Mouse (Mus musculus) intestine, embryonic 16.5 days (tissue): ENCODE data around the gene AI464131. TPM values are rescaled to one million over a fixed set of nuclear protein-coding genes. Genes with fewer than 3 reads are reported as not detected.
"Not testable (repeated sequence)": the region's sequence is repeated elsewhere in the genome, so short reads cannot be mapped to it uniquely, and the experiment has no call there.

Source experiments
- ATAC-seq: fragments of 200-750 bp; cut with Nextera tagmentation; 2 replicates; pipeline ENCODE4 v1.8.0; 2017; ENCODE audit warnings: moderate TSS enrichment, moderate library complexity
- H3K27ac ChIP-seq: fragments of 300-500 bp; sonication (generic); 2 replicates; pipeline ENCODE4 v1.5.1; 2014; ENCODE audit warnings: mild to moderate bottlenecking, low read length
- H3K27me3 ChIP-seq: fragments of 300-500 bp; sonication (generic); replicated peaks from 2 replicates; pipeline ENCODE4 v1.6.1; 2014; ENCODE audit warnings: low read length, control low read depth, mixed read lengths; ENCODE audit not compliant: control insufficient read depth, insufficient read depth
- H3K36me3 ChIP-seq: fragments of 300-500 bp; sonication (generic); 2 replicates; pipeline ENCODE4 v1.6.1; 2014; ENCODE audit warnings: low read length, control low read depth; ENCODE audit not compliant: control insufficient read depth, insufficient read depth
- H3K4me1 ChIP-seq: fragments of 300-500 bp; sonication (generic); 2 replicates; pipeline ENCODE4 v1.6.1; 2014; ENCODE audit warnings: low read length, control low read depth, mixed read lengths; ENCODE audit not compliant: control insufficient read depth, insufficient read depth
- H3K4me2 ChIP-seq: fragments of 300-500 bp; sonication (generic); 2 replicates; pipeline ENCODE4 v1.6.1; 2014; ENCODE audit warnings: low read depth, low read length, control low read depth
- H3K4me3 ChIP-seq: fragments of 300-500 bp; sonication (generic); 2 replicates; pipeline ENCODE4 v1.5.1; 2014; ENCODE audit warnings: mild to moderate bottlenecking, low read length
- H3K9ac ChIP-seq: fragments of 300-500 bp; sonication (generic); 2 replicates; pipeline ENCODE4 v1.6.1; 2014; ENCODE audit warnings: low read depth, low read length
- H3K9me3 ChIP-seq: fragments of 300-500 bp; sonication (generic); 2 replicates; pipeline ENCODE4 v1.6.1; 2016; ENCODE audit warnings: low read length, control low read depth; ENCODE audit not compliant: control insufficient read depth
- WGBS: fragments of 180-500 bp; shearing (Covaris S2); extraction: QIAGEN DNeasy Blood & Tissue Kit; methylation state at CpG from one replicate; pipeline ENCODE4 v1.1.7; 2014; 5-methylcytosine and 5-hydroxymethylcytosine counted together
- polyA plus RNA-seq: library from polyadenylated mRNA; unstranded; fragments of >200 nt; fragmentation: Nextera tagmentation; extraction: Ambion mirVana; gene quantifications from 2 replicates; pipeline ENCODE4 v1.2.1, GENCODE M21; 2015

AI464131 gene
- polyA plus RNA-seq, 1 experiment from 2014 or later, result 12.7 TPM

- H3K9ac ChIP-seq, result no peak overlapping the region
- WGBS, result 54% methylated on average over 17 of the region's 17 CpGs
- no peaks in the 10 kb centered on the region for H3K9me3 ChIP-seq
- no peaks in the 10 kb centered on the region for H3K36me3 ChIP-seq
- no peak overlapping the region for H3K27ac ChIP-seq
- ATAC-seq, result no peak
- no peak overlapping the region for H3K4me2 ChIP-seq
- no peak overlapping the region for H3K4me3 ChIP-seq
- H3K4me1 ChIP-seq, result peaks cover under 1% of the 10 kb centered on the region; the same call in 1 of the 2 replicates
- no peaks in the 10 kb centered on the region for H3K27me3 ChIP-seq
Measured at GRCm38 (mm10) chr4:41468396-41469080, 34.3 kb downstream of the AI464131 start.

GRCm38 (mm10) chr4:41465287-41465665 is 37.6 kb downstream of the AI464131 start:
- no peaks in the 10 kb centered on the region for H3K36me3 ChIP-seq
- H3K27ac ChIP-seq, result peak overlapping the region; percentile 66
- H3K9me3 ChIP-seq, result no peaks in the 10 kb centered on the region
- peaks cover 3% of the 10 kb centered on the region; the same call in 1 of the 2 replicates for H3K4me1 ChIP-seq
- ATAC-seq, result no peak; the same call in 1 of the 2 replicates
- 4% methylated on average over 17 of the region's 17 CpGs for WGBS
- H3K9ac ChIP-seq, result peak overlapping the region; percentile 86
- H3K4me2 ChIP-seq, result peak overlapping the region; percentile 46
- no peaks in the 10 kb centered on the region for H3K27me3 ChIP-seq
- H3K4me3 ChIP-seq, result peak overlapping the region; percentile 80

DNA sequence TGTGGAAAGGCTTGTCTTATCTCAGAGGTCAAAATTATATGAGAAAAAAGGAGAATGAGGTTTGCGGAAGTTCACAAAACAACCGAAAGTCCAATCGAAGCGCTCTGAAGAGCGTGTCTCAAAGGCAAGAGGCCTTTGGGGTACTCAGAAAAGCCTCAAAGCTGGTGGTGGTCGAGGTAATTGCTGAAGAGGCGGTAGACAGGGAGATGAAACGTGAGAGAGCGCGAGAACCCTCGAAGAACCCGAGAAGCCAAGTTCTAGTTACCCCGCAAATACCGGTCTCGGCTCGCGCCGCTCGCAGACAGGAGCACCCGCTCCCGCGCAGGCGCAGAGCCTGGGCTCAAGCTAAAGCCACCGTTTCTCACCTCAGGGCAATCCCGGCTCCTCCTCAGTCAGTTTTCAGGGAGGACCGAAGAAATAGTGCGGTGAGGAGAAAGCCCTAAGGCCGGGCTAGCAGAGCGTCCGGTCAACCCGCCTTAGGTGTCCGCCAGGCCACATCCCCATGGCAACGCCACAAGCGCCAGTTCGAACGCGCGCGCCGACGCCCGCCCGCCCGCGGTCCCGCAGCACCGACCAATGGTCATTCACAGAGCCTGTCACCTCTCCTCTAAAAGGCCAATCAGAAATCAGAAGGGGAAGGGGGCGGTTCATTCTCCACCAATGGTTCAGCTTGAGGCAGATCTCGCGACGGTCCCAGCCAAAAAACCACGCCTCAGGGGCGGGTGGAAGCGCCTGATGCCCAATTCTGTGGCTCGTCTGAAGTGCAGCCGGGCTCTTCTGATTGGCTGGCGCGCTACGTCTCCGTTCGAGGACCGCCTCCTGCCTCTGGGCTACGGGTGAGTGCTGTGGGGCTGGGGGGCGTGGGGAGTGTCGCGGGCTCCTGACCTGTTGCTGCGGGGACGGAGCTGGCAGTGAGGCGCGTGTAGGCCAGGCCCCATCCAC is 38.3 kb downstream of the AI464131 start, which contains the start of the genes Kif24 and Nudt2:
Gene Kif24, minus strand, starts transcription at position 543 of the 942 bp plus-strand sequence.
Gene Nudt2, plus strand, starts transcription at position 807 of the 942 bp plus-strand sequence.
- no peaks in the 10 kb centered on the region for H3K9me3 ChIP-seq
- peak within 1 kb of the TSS; percentile 80 for H3K4me3 ChIP-seq
- WGBS, result under 1% methylated on average over 70 of the region's 70 CpGs
- ATAC-seq, result peak; percentile 99
- no peaks in the 10 kb centered on the region for H3K27me3 ChIP-seq
- peak within 1 kb of the TSS; percentile 77 for H3K27ac ChIP-seq
- peak within 1 kb of the TSS; percentile 58 for H3K4me2 ChIP-seq
- H3K36me3 ChIP-seq, result no peaks in the 10 kb centered on the region
- H3K9ac ChIP-seq, result peak within 1 kb of the TSS; percentile 86
- peaks cover 3% of the 10 kb centered on the region; the same call in 1 of the 2 replicates for H3K4me1 ChIP-seq

DNA sequence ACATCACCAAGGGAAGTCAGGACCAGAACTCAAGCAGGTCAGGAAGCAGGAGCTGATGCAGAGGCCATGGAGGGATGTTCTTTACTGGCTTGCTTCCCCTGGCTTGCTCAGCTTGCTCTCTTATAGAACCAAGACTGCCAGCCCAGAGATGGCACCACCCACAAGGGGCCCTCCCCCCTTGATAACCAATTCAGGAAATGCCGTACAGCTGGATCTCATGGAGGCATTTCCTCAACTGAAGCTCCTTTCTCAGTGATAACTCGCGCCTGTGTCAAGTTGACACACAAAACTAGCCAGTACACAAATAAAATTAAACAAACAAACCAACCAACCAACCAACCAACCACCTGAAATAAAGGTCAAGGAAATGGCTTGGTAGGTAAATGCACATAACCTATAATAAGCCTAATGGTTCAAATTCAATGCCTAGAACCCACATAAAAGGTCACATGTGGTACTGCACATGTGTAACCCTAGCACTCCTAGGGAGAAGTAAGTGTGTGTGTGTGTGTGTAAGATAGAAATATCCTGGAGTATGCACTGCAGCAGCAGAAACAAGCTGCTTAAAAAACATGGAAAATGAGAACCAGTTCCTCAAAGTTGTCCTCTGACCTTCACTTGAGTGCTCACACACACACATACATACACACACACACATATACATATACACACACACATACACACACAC is 39.7 kb downstream of the AI464131 start:
- not testable (repeated sequence) for H3K27ac ChIP-seq, ATAC-seq, H3K27me3 ChIP-seq, H3K9me3 ChIP-seq, H3K4me1 ChIP-seq, H3K36me3 ChIP-seq
- H3K4me2 ChIP-seq, result peak overlapping the region; percentile 58
- 57% methylated on average over 3 of the region's 3 CpGs for WGBS
- peak overlapping the region; percentile 80 for H3K4me3 ChIP-seq
- H3K9ac ChIP-seq, result 0 out of 2 replicates have a peak overlapping the region, but pooled peaks have one; percentile 71

- Histone ChIP-seq H3K27me3 (no peaks in the 10 kb centered on the region), H3K4me2 (no peak overlapping the region), H3K9me3 (no peaks in the 10 kb centered on the region), H3K36me3 (no peaks in the 10 kb centered on the region), H3K4me1 (peaks cover 3% of the 10 kb centered on the region; the same call in 1 of the 2 replicates), H3K9ac (no peak overlapping the region), H3K4me3 (no peak overlapping the region), H3K27ac (no peak overlapping the region)
- WGBS, result 91% methylated on average over 1 of the region's 1 CpGs
- ATAC-seq, result no peak
Measured at GRCm38 (mm10) chr4:41460690-41461089, 42.2 kb downstream of the AI464131 start.

DNA sequence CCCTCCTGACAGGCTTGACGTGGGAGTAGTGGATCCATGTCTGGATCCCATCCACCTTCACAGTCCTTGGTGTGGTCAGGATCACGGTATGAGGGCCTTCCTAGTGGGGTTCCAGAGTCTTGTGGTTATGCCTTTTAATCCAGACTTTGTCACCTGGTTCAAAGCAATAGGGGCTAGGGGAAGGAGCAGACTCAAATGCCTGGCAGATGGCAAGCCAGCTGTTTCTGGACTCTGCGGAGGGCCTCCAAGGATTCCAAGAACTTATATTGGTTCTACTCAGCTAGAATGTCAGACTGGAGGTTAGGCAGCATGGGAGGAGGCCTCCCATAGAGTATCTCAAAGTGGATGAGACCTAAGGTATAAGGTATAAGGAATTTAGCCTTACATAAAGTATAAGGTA is 55.3 kb downstream of the AI464131 start:
- no peak overlapping the region for H3K27ac ChIP-seq

More for the DNA sequence above, 55.3 kb downstream of the AI464131 start:
- Histone ChIP-seq H3K4me3 (no peak overlapping the region), H3K9me3 (no peaks in the 10 kb centered on the region), H3K4me2 (no peak overlapping the region), H3K27me3 (no peaks in the 10 kb centered on the region), H3K4me1 (peaks cover 6% of the 10 kb centered on the region; the same call in 1 of the 2 replicates), H3K9ac (no peak overlapping the region), H3K36me3 (no peaks in the 10 kb centered on the region; the same call in 1 of the 2 replicates)
- WGBS, result 91% methylated on average over 3 of the region's 3 CpGs
- no peak for ATAC-seq

Other genes with a start within 250 kb of the AI464131 start
- gene Ubap2, start 227.9 kb downstream of the AI464131 start, polyA plus RNA-seq, result 41.0 and 44.3 TPM in 2 replicates
- 51.1 and 51.4 TPM in 2 replicates for gene Dcaf12, start 188.2 kb downstream of the AI464131 start, polyA plus RNA-seq
- gene Ubap1, start 154.1 kb downstream of the AI464131 start, polyA plus RNA-seq, result 46.5 and 52.1 TPM in 2 replicates
- gene Kif24, start 38.2 kb downstream of the AI464131 start, polyA plus RNA-seq, result 4.0 TPM in 2 replicates
- gene Nudt2, start 37.9 kb downstream of the AI464131 start, polyA plus RNA-seq, result 62.5 and 70.3 TPM in 2 replicates
- 0.21 TPM in 1 of 2 replicates, not detected in the other for gene 1110017D15Rik, start 14.3 kb upstream of the AI464131 start, polyA plus RNA-seq
- 2.4 and 2.9 TPM in 2 replicates for gene Fam219a, start 66.5 kb upstream of the AI464131 start, polyA plus RNA-seq
- 3.5 and 4.2 TPM in 2 replicates for gene Dnaic1, start 66.7 kb upstream of the AI464131 start, polyA plus RNA-seq
- gene Enho, start 137.2 kb upstream of the AI464131 start, polyA plus RNA-seq, result 7.6 and 8.7 TPM in 2 replicates
- 5.5 and 5.6 TPM in 2 replicates for gene Cntfr, start 194.0 kb upstream of the AI464131 start, polyA plus RNA-seq
- gene Il11ra1, start 196.9 kb upstream of the AI464131 start, polyA plus RNA-seq, result 113 and 125 TPM in 2 replicates
- 57.5 and 64.9 TPM in 2 replicates for gene Rpp25l, start 210.5 kb upstream of the AI464131 start, polyA plus RNA-seq
- 136 and 143 TPM in 2 replicates for gene Dctn3, start 220.1 kb upstream of the AI464131 start, polyA plus RNA-seq
- gene Arid3c, start 228.1 kb upstream of the AI464131 start, polyA plus RNA-seq, result not detected in 2 replicates